Comparison of ENCODE assay signal across 9 mouse cellular contexts in the genomic region with DNA sequence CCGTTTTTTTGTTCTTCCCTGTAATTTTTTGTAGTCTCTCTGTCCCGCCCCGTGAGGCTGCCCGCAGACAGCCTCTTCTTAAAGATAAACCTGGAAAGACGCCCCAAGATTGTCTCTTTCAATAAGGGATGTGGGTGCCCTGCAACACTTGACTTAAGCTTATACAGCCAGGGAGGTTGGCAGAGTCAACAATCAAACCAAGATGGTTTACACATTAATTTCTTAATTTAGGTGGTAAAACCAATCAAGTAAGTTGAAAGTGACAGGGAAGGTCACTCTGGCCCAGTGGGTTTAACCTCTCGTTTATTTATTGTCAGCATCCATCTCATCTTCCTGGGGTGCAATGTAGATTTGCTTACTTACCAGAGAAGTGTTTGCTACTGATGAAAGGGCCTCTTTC. TPM values are rescaled to one million over a fixed set of nuclear protein-coding genes. Genes with fewer than 3 reads are reported as not detected.
DNase-seq lines count a peak whose midpoint lies in the region; ATAC-seq and TF ChIP-seq lines count a peak whose summit lies in the region.
"Had no signal": no experiment of that assay in that cellular context is flagged by ENCODE, and none has a peak within 500 bp of the region (broad histone marks: within the 10 kb centered on the region; RNA-seq: fewer than 3 reads in every experiment).

No protein-coding gene starts in this region.

- intact Hi-C loops in gastrocnemius, adult 2 months (cut with DNase I), result no loop called here
- intact Hi-C loops in gastrocnemius, postnatal 36 days (cut with DNase I), result no loop called here

- peak overlapping the region; percentile 90 for H3K4me2 ChIP-seq in forebrain, embryonic 11.5 days (ENCODE audit: low read depth, low read length, severe bottlenecking)
- H3K4me2 ChIP-seq in liver, embryonic 12.5 days, result peak overlapping the region; percentile 99

- peak overlapping the region; percentile 100 for H3K27ac ChIP-seq in gastrocnemius, adult 2 months
- H3K27ac ChIP-seq in forebrain, embryonic 11.5 days (ENCODE audit: low read depth, low read length), result no peak overlapping the region
- H3K27ac ChIP-seq in liver, embryonic 12.5 days, result peak overlapping the region; percentile 100; the same call in 1 of the 2 replicates

- no peak for TF ChIP-seq CTCF in gastrocnemius, adult 2 months (IDR thresholded peaks at IDR 0.05)

- ATAC-seq in forebrain, embryonic 11.5 days (replicated peaks; ENCODE audit: low FRiP score), result no peak
- ATAC-seq in liver, embryonic 12.5 days, result no peak

- no peaks in the 10 kb centered on the region; the same call in 1 of the 2 replicates for H3K36me3 ChIP-seq in forebrain, embryonic 11.5 days (ENCODE audit: control insufficient read depth, insufficient read depth, low read length)
- peaks cover 18% of the 10 kb centered on the region; the same call in 1 of the 2 replicates for H3K36me3 ChIP-seq in liver, embryonic 12.5 days

- no peaks in the 10 kb centered on the region for H3K27me3 ChIP-seq in forebrain, embryonic 11.5 days (ENCODE audit: control insufficient read depth, insufficient read depth, low read length)
- no peaks in the 10 kb centered on the region for H3K27me3 ChIP-seq in liver, embryonic 12.5 days (replicated peaks)
- H3K27me3 ChIP-seq: Patski had no signal

- no peaks in the 10 kb centered on the region for H3K9me3 ChIP-seq in forebrain, embryonic 11.5 days (ENCODE audit: control insufficient read depth, low read length)
- H3K9me3 ChIP-seq in liver, embryonic 12.5 days (replicated peaks), result no peaks in the 10 kb centered on the region

- H3K4me3 ChIP-seq in gastrocnemius, adult 2 months, result peak overlapping the region; percentile 83
- H3K4me3 ChIP-seq in forebrain, embryonic 11.5 days (ENCODE audit: low read depth, low read length), result peak overlapping the region; percentile 61
- H3K4me3 ChIP-seq in liver, embryonic 12.5 days, result peak overlapping the region; percentile 71

- H3K9ac ChIP-seq in forebrain, embryonic 11.5 days (ENCODE audit: low read length), result peak overlapping the region; percentile 81
- H3K9ac ChIP-seq in liver, embryonic 12.5 days, result peak overlapping the region; percentile 87

- DNase-seq in gastrocnemius, adult 2 months, result no peak
- DNase-seq in gastrocnemius, adult 8-10 months (ENCODE audit: low spot score in 2 of 2), result no peak
- DNase-seq in 416B (ENCODE audit: low read depth), result peak; percentile 11
- DNase-seq in forebrain, embryonic 11.5 days (ENCODE audit: low spot score), result no peak
- no peak for DNase-seq in right cerebral cortex, postnatal 4 days
- DNase-seq in gastrocnemius, postnatal 36 days, result no peak
- DNase-seq in thymus, postnatal 25 days, result no peak

- H3K4me1 ChIP-seq in forebrain, embryonic 11.5 days (replicated peaks; ENCODE audit: control insufficient read depth, insufficient read depth, low read length), result peaks cover 5% of the 10 kb centered on the region; the same call in 1 of the 2 replicates
- peaks cover 35% of the 10 kb centered on the region for H3K4me1 ChIP-seq in liver, embryonic 12.5 days

- 5% methylated on average over 6 of the region's 6 CpGs for WGBS in forebrain, embryonic 11.5 days
- 5% methylated on average over 6 of the region's 6 CpGs for WGBS in liver, embryonic 12.5 days (ENCODE audit: insufficient replicate concordance)

RNA-seq across cellular contexts. Expression of a gene that starts 0.7 kb away (rescaled TPM):
- 10 to 100 TPM; 11.3 to 15.8 TPM for total RNA-seq in gastrocnemius, adult 2 months (2021)
- 10 to 100 TPM; 12.0 to 21.5 (median 17.1) TPM for total RNA-seq in gastrocnemius, adult 8-10 months (2022)
- polyA plus RNA-seq in forebrain, embryonic 11.5 days (2014; fragmentation: Nextera tagmentation; extraction: Ambion mirVana), result 40.0 and 40.8 TPM in 2 replicates
- 10.1 and 10.6 TPM in 2 replicates for polyA plus RNA-seq in liver, embryonic 12.5 days (2016; fragmentation: Nextera tagmentation; extraction: Ambion mirVana)
- 10 to 100 TPM; 12.0 to 12.7 TPM for total RNA-seq in gastrocnemius, postnatal 36 days (2021)

RNA-seq across cellular contexts. Expression of a gene that starts 0.7 kb away (rescaled TPM):
- 10 to 100 TPM; 76.5 to 87.0 TPM for total RNA-seq in gastrocnemius, adult 2 months (2021)
- 10 to 100 TPM; 80.1 to 95.6 (median 88.1) TPM for total RNA-seq in gastrocnemius, adult 8-10 months (2022)
- polyA plus RNA-seq in forebrain, embryonic 11.5 days (2014; fragmentation: Nextera tagmentation; extraction: Ambion mirVana), result 33.8 and 34.6 TPM in 2 replicates
- polyA plus RNA-seq in liver, embryonic 12.5 days (2016; fragmentation: Nextera tagmentation; extraction: Ambion mirVana), result 14.3 and 14.4 TPM in 2 replicates
- 10 to 100 TPM; 72.0 to 72.2 TPM for total RNA-seq in gastrocnemius, postnatal 36 days (2021)

RNA-seq across cellular contexts. Expression of a gene that starts 34.7 kb away (rescaled TPM):
- total RNA-seq in gastrocnemius, adult 2 months (2021), result 100 to 1,000 TPM in 1 of 2 experiments, 10 to 100 TPM in 1; 44.7 to 101 TPM
- 10 to 100 TPM; 50.0 to 62.3 (median 56.3) TPM for total RNA-seq in gastrocnemius, adult 8-10 months (2022)
- polyA plus RNA-seq in forebrain, embryonic 11.5 days (2014; fragmentation: Nextera tagmentation; extraction: Ambion mirVana), result not detected in 2 replicates
- polyA plus RNA-seq in liver, embryonic 12.5 days (2016; fragmentation: Nextera tagmentation; extraction: Ambion mirVana), result not detected in 2 replicates
- total RNA-seq in gastrocnemius, postnatal 36 days (2021), result 10 to 100 TPM; 47.4 to 71.2 TPM

RNA-seq across cellular contexts. Expression of a gene that starts 49.9 kb away (rescaled TPM):
- 10 to 100 TPM; 56.8 to 60.3 TPM for total RNA-seq in gastrocnemius, adult 2 months (2021)
- 10 to 100 TPM; 49.4 to 70.8 (median 63.2) TPM for total RNA-seq in gastrocnemius, adult 8-10 months (2022)
- 237 and 244 TPM in 2 replicates for polyA plus RNA-seq in forebrain, embryonic 11.5 days (2014; fragmentation: Nextera tagmentation; extraction: Ambion mirVana)
- 172 and 174 TPM in 2 replicates for polyA plus RNA-seq in liver, embryonic 12.5 days (2016; fragmentation: Nextera tagmentation; extraction: Ambion mirVana)
- 10 to 100 TPM; 47.3 to 55.3 TPM for total RNA-seq in gastrocnemius, postnatal 36 days (2021)
